Mouse (Mus musculus) brain, embryonic 14.5 days (tissue): ENCODE data around the gene Trim21. TPM values are rescaled to one million over a fixed set of nuclear protein-coding genes. Genes with fewer than 3 reads are reported as not detected.

Experiments used
- DNase-seq: peaks from one replicate; pipeline ENCODE4 v3.0.0-alpha.2; 2011; ENCODE audit warnings: low read depth
- CTCF ChIP-seq: fragments of 200-500 bp; IDR thresholded peaks from 2 replicates; pipeline ENCODE4 v1.5.1; 2012; ENCODE audit warnings: inconsistent platforms, mild to moderate bottlenecking, moderate library complexity, borderline replicate concordance; ENCODE audit not compliant: insufficient read depth, insufficient read length; ENCODE audit errors: extremely low read depth
- POLR2A ChIP-seq: fragments of 200-500 bp; IDR thresholded peaks from 2 replicates; pipeline ENCODE4 v1.6.1; 2012; ENCODE audit warnings: mild to moderate bottlenecking, inconsistent platforms, borderline replicate concordance; ENCODE audit not compliant: poor library complexity, insufficient read depth, insufficient read length, severe bottlenecking; ENCODE audit errors: extremely low read depth
- polyA plus RNA-seq: library from polyadenylated mRNA; depleted of rRNA; stranded (reverse); fragments of >200 nt; gene quantifications from 2 replicates; pipeline ENCODE4 v1.2.3, GENCODE M21; 2012; rRNA removed

The Trim21 gene
- 1.3 and 1.5 TPM in 2 replicates for polyA plus RNA-seq

- TF ChIP-seq POLR2A (no peak), CTCF (no peak)
- peak; percentile 60 for DNase-seq
Measured at GRCm38 (mm10) chr7:102564999-102565997, at the start of gene Trim21. Gene Trim21, minus strand, starts transcription at chr7:102565486.

GRCm38 (mm10) chr7:102597378-102598031 is 32.2 kb upstream of the Trim21 start, which contains the start of gene Olfr552:
Gene Olfr552, plus strand, starts transcription at chr7:102597770.
- no peak for DNase-seq
- no peak for TF ChIP-seq POLR2A
- TF ChIP-seq CTCF: no peak

DNA sequence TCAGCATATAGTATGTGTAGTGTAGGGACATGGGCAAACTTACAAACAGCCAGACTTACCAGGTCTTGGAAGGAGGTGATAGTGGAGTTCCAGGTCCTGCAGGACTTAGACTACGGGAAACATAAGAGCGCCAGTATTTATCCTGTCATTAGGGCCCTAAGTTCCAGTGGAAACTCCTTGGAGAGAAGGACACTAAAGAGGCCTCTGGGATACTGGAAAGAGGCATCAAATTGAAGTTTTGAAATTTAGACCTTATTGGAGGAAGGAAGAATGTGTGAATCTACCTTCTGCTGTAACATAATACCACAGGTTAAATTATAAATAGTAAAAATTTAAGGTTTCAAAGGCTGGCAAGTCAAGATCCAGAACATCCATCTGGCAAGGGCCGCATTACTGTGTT is 26.5 kb upstream of the Trim21 start, which contains the start of gene Olfr551:
Gene Olfr551 (minus strand): TSS at position 101 of the 400 bp plus-strand sequence.
- TF ChIP-seq POLR2A: no peak
- no peak for TF ChIP-seq CTCF
- DNase-seq: no peak

DNA sequence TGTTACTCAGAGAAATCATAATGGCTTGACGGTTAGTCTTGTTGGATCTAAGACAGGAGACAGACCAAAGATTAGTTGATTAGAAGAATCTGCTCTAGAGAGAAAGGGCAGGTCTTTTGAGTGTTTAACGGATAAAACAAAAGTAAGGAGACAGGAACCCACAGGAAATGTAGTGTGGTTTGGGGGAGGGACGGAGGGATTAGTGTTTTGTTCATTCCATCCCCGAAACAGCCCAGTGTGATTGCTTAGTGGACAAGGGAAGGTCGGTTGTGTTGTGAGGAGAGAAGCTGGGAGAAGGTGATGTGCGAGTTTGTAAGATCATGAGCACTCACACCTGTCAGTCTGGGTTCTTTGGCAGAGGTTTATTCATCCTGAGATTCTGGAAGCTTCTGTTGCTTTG is 10.7 kb upstream of the Trim21 start:
- no peak for DNase-seq
- TF ChIP-seq CTCF: no peak
- TF ChIP-seq POLR2A: no peak

DNA sequence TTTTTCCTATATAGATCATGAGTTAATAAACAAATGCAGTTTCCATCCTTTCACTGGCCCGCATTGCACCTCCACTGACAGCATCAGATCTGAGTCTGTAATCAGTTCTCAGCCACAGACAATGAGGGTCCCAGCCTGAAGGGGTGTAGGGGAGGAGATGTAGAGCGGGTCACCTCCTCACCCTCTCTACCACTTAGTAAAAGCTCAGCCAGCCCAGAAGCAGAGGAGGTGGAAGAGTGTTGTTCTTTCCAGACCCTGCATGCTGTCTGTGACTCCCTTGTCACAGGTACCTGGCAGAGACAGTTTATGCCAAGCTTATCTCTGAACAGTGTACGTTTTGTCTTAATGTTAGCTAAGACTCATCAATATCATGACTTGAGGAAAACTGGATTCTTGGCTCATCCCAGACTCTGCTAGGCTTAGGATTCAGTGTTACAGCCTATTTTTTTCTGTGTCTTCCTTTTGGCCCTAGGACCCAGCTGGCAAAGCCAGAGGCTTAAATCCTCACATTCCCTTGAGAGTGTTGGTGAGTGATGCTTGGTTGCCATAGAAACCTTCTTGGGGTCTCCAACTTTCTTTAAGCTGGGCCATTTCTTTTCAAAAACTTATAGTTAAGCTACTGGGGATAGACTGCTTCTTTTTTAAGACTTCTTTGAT is 8.0 kb upstream of the Trim21 start:
- DNase-seq: peak; percentile 59
- TF ChIP-seq POLR2A (no peak), CTCF (no peak)

- DNase-seq: no peak
- TF ChIP-seq CTCF (no peak), POLR2A (no peak)
Measured at GRCm38 (mm10) chr7:102571142-102571541, 5.9 kb upstream of the Trim21 start, which contains the start of gene Olfr550. Gene Olfr550, plus strand, starts transcription at chr7:102571442.

GRCm38 (mm10) chr7:102566219-102566618 is 933 bp upstream of the Trim21 start:
- TF ChIP-seq CTCF (no peak), POLR2A (no peak)
- DNase-seq: no peak

DNA sequence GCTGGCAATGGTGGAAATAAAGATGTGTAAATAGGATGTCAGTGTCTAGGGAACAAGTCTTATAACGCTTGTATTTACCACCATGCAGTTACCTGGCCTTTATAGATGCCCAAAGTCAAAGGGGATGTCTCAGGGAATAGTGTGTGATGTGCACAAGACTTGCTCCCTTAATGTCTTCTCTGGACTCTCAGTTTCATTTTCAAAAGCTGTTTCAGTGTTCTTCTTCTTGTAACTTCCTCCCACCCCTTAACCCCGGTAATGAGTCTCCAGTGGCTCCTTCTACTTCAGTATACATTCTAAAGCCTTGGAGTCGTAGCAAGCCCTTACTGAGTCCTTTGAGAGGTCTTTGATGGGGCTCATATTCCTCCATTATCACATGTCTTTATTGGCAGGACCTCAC is 12.0 kb downstream of the Trim21 start:
- TF ChIP-seq POLR2A: no peak
- no peak for TF ChIP-seq CTCF
- DNase-seq: no peak

DNA sequence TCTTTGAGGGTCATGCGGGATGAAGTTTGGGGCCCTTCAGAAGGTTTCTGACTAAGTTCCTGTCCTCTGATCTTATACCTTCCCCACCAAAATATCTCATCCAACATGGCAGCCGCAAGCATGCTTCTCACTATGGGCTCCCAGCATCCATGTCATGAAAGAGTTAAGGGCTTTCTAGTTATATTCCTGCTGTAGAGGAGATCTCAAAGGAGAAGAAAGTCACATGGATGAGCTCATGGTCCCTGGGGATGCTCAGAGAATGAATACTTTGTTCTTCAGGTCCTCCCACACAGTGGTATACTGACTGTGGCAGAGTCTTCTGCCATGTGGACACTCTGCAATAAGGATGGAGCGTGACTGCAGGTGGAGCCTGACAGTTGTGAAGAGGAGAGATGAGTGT is 15.7 kb downstream of the Trim21 start, which contains the start of gene Olfr549:
Gene Olfr549 (plus strand): TSS at position 301 of the 400 bp plus-strand sequence.
- no peak for TF ChIP-seq CTCF
- TF ChIP-seq POLR2A: no peak
- no peak for DNase-seq

- DNase-seq: no peak
- no peak for TF ChIP-seq CTCF
- TF ChIP-seq POLR2A: no peak
Measured at GRCm38 (mm10) chr7:102541251-102541650, 24.0 kb downstream of the Trim21 start.

GRCm38 (mm10) chr7:102540596-102540995 is 24.7 kb downstream of the Trim21 start, which contains the start of gene Olfr548-ps1:
Gene Olfr548-ps1, plus strand, starts transcription at chr7:102540896.
- DNase-seq: no peak
- TF ChIP-seq CTCF: no peak
- no peak for TF ChIP-seq POLR2A
